Mouse (Mus musculus): Measurements from ENCODE around the gene Apba1. TPM values are rescaled to one million over a fixed set of nuclear protein-coding genes. Genes with fewer than 3 reads are reported as not detected.

Gene Apba1
- polyA plus RNA-seq, 1 experiment from 2014 or later, result 1.9 TPM

DNA sequence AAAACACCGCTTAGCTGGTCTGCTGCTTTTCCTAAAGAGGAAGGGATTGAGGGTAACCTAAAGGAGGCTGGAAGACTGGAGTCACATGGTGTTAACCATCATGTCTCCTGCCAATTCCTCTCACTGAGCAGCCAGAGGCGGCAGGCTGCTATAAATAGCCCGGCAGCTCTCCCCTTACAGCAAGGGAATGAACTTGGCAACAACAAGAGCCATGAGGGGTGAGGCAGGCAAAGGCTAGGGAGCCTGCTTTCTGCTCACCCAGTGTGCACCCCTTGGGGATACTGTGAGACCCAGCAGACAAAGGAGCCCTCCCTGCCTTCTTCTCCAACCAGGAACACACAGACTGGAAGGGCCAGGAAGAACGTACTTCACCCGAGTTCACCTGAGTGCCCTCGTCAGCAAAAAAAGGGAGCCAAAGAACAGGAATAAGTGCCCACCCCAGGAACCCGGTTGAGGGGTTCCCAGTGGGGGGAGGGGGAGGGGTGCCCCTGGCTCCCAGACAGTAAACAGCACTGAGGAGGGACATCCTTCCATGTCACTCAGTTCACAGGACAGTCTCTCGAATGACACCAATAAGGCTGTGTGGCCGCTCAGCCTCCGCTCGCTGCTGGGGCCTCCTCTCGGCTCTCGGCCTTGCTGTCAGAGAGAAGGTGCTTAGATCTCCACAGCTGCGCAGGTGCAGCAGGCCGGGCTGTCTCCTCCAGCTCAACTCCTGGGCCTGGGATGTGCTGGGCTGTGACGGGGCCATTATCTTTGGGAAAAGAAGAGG lies 214.4 kb downstream of the Apba1 start:
- no peak for DNase-seq (ENCODE audit: low spot score)
- H3K4me3 ChIP-seq, result no peak overlapping the region
- H3K9me3 ChIP-seq, result no peaks in the 10 kb centered on the region
- H3K27ac ChIP-seq, result no peak overlapping the region; the same call in 1 of the 2 replicates
- H3K4me1 ChIP-seq (replicated peaks), result peaks cover 14% of the 10 kb centered on the region
- H3K27me3 ChIP-seq (ENCODE audit: insufficient read depth, poor library complexity, severe bottlenecking), result no peaks in the 10 kb centered on the region
- 66% methylated on average over 16 of the region's 16 CpGs for WGBS
- H3K36me3 ChIP-seq, result 0 out of 2 replicates have a peak, but pooled peaks cover 10% of the 10 kb centered on the region

DNA sequence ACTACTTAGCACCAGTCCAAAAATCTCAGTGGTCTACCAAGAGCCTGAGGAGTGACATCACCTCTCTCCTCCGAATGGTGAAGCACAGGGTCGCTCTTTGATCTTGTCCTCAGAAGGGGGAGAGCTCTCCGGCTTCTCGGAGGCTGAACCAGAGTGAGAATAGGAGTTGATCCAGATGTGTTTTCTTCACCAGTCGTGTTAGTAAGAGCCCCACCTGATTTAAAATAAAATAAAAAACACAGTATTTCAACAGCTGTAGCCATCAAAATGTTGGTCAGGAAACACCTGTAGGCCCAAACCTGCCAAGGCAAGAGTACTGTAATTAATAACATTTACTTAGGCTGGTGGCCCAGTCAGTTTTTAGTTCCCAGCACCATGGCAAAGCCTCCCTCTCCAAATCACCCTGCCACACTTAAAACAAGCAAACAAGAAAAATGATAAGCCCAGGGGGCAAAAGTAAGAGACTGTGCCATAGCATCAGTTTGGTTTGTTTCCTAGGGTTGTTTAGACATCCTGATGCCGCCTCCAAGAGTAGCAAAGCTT lies 219.3 kb downstream of the Apba1 start:
- DNase-seq (ENCODE audit: low spot score), result no peak
- 71% methylated on average over 6 of the region's 6 CpGs for WGBS

DNA sequence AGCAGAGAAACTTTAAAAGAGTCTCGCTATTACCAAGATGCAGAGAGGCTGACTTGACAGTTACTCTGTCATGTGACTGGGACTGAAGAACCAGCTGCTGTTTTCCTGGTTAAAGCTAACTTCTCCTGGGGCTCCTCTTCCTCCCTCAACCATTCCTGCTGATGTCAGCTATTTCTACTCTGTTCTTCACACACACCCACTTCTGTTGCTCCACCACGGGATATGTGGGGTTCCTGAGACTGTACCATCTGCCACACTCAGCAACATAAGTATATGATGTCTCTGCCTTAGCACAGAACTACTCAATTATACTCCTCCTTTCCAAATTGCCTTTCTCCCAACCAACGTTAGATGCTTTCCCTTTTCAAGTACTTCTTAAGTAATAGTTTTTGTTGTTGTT lies 221.9 kb downstream of the Apba1 start:
- no peaks in the 10 kb centered on the region for H3K9me3 ChIP-seq
- H3K4me1 ChIP-seq (replicated peaks), result no peaks in the 10 kb centered on the region
- no peak overlapping the region for H3K27ac ChIP-seq
- 0 out of 2 replicates have a peak, but pooled peaks cover 2% of the 10 kb centered on the region for H3K36me3 ChIP-seq
- H3K27me3 ChIP-seq (ENCODE audit: insufficient read depth, poor library complexity, severe bottlenecking), result no peaks in the 10 kb centered on the region
- no peak for DNase-seq (ENCODE audit: low spot score)
- WGBS, result 85% methylated on average over 3 of the region's 3 CpGs
- H3K4me3 ChIP-seq, result no peak overlapping the region

More for the DNA sequence above, 219.3 kb downstream of the Apba1 start:
- Histone ChIP-seq H3K27me3 (ENCODE audit: insufficient read depth, poor library complexity, severe bottlenecking) (no peaks in the 10 kb centered on the region), H3K4me1 (replicated peaks) (peaks cover 8% of the 10 kb centered on the region), H3K27ac (no peak overlapping the region), H3K9me3 (no peaks in the 10 kb centered on the region), H3K4me3 (no peak overlapping the region), H3K36me3 (0 out of 2 replicates have a peak, but pooled peaks cover 10% of the 10 kb centered on the region)

DNA sequence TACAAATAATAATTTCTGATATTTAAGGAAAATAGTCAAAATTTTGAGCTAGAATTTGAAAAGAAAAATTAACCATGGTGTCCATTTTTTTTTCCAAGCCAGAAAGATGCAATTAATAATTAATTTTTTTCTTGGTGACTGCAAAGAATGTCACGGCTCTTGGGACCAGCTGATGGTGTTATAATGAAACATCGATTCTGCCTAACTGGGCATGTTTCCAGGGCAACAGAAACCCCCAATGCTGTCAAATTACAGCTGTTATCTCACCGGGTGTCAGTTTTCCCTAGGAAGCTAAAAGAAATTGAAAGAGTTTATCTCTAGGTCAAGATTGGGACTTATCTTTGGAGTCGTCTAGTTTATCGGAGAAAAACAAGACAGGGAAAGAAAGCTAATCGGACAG lies 225.5 kb downstream of the Apba1 start:
- no peaks in the 10 kb centered on the region for H3K36me3 ChIP-seq
- no peaks in the 10 kb centered on the region for H3K27me3 ChIP-seq (ENCODE audit: insufficient read depth, poor library complexity, severe bottlenecking)
- no peak overlapping the region for H3K4me3 ChIP-seq
- H3K4me1 ChIP-seq (replicated peaks), result no peaks in the 10 kb centered on the region
- DNase-seq (ENCODE audit: low spot score), result no peak
- no peak overlapping the region for H3K27ac ChIP-seq
- WGBS, result 82% methylated on average over 6 of the region's 6 CpGs
- no peaks in the 10 kb centered on the region for H3K9me3 ChIP-seq

DNA sequence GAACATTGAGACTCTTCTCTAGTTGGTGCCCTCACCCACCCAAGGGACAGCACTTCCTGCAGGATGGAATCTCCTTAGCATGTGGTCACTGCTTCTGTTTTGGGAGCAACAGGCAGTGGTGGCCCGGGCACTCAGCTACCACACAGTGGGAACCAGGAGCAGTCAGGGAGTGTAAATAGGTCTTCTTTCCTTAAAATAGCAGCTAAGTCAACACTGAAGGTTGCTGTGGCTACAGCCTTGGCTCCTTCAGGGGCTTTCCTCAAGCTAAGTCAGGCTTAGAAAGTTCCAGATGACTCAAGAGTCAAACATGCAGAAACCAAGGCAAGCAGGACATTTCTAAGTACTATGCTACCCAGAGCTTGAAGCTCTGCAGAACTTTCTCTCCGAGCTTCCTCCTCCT lies 228.6 kb downstream of the Apba1 start:
- H3K9me3 ChIP-seq, result no peaks in the 10 kb centered on the region
- no peak for DNase-seq (ENCODE audit: low spot score)
- H3K4me3 ChIP-seq, result no peak overlapping the region
- H3K4me1 ChIP-seq (replicated peaks), result no peaks in the 10 kb centered on the region
- no peaks in the 10 kb centered on the region for H3K27me3 ChIP-seq (ENCODE audit: insufficient read depth, poor library complexity, severe bottlenecking)
- 70% methylated on average over 2 of the region's 2 CpGs for WGBS
- no peaks in the 10 kb centered on the region for H3K36me3 ChIP-seq
- no peak overlapping the region for H3K27ac ChIP-seq

GRCm38 (mm10) chr19:23988166-23988565 lies 229.5 kb downstream of the Apba1 start:
- 92% methylated on average over 4 of the region's 4 CpGs for WGBS
- no peaks in the 10 kb centered on the region for H3K4me1 ChIP-seq (replicated peaks)

DNA sequence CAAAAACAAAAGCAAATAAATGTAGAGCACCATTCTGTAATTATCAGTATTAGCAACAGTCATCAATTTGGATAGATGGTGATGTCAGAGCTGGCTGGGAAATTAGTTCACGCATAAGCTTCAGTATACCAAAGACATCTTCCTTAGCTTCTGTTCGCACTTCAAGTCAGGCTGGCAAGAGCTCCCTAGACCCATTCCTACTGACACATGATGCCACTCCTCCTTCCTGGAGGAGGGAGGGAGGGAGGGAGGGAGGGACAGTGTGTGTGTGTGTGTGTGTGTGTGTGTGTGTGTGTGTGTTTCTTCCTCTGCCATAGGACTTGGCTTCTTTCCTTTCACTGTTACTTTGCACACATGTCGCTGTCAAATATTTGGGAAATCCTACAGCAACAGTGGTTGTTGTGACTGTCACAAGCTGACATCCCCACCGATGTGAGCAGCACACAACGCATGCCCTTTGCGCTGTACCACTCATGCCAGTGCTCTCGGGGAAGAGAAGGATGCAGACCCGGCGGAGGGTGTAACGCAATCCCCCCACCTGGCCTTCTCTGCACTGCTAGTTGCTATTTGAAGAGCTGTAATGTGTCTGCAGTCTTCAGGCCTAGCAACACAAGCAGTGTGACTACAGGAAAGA lies 237.2 kb downstream of the Apba1 start:
- Histone ChIP-seq H3K27me3 (ENCODE audit: insufficient read depth, poor library complexity, severe bottlenecking) (no peaks in the 10 kb centered on the region), H3K4me1 (replicated peaks) (no peaks in the 10 kb centered on the region), H3K27ac (no peak overlapping the region), H3K9me3 (no peaks in the 10 kb centered on the region), H3K4me3 (no peak overlapping the region), H3K36me3 (no peaks in the 10 kb centered on the region)
- 90% methylated on average over 10 of the region's 10 CpGs for WGBS
- no peak for DNase-seq (ENCODE audit: low spot score)

More at GRCm38 (mm10) chr19:23988166-23988565, 229.5 kb downstream of the Apba1 start:
- no peaks in the 10 kb centered on the region for H3K36me3 ChIP-seq
- H3K27me3 ChIP-seq (ENCODE audit: insufficient read depth, poor library complexity, severe bottlenecking), result no peaks in the 10 kb centered on the region
- H3K4me3 ChIP-seq, result no peak overlapping the region
- DNase-seq (ENCODE audit: low spot score), result no peak
- no peaks in the 10 kb centered on the region for H3K9me3 ChIP-seq
- H3K27ac ChIP-seq, result no peak overlapping the region

Other genes with a start within 250 kb of the Apba1 start
- gene 1700028P14Rik, start 106.1 kb upstream of the Apba1 start, polyA plus RNA-seq (2016; fragmentation: Nextera tagmentation; extraction: Ambion mirVana), result 0.51 and 2.3 TPM in 2 replicates
- gene Ptar1, start 71.5 kb upstream of the Apba1 start, polyA plus RNA-seq (2016; fragmentation: Nextera tagmentation; extraction: Ambion mirVana), result 7.2 and 7.5 TPM in 2 replicates